Mouse (Mus musculus) lung, embryonic 14.5 days (tissue): Measurements from ENCODE around the gene H2afy. TPM values are rescaled to one million over a fixed set of nuclear protein-coding genes. Genes with fewer than 3 reads are reported as not detected.
A peak's percentile ranks its signal among the peaks of the same experiment; 100 is the strongest.
"Not testable (repeated sequence)": the region's sequence is repeated elsewhere in the genome, so short reads cannot be mapped to it uniquely, and the experiment has no call there.

Experiments
- ATAC-seq: fragments of 200-750 bp; cut with Nextera tagmentation; 2 replicates; pipeline ENCODE4 v1.8.0; 2017; ENCODE audit warnings: mild to moderate bottlenecking, moderate TSS enrichment, moderate library complexity; ENCODE audit not compliant: insufficient read depth
- DNase-seq: peaks from one replicate; pipeline ENCODE4 v3.0.0-alpha.2; 2015
- H3K27ac ChIP-seq: fragments of 300-500 bp; sonication (generic); 2 replicates; pipeline ENCODE4 v1.5.1; 2014; ENCODE audit warnings: low read depth, mild to moderate bottlenecking, moderate library complexity
- H3K27me3 ChIP-seq: fragments of 300-500 bp; sonication (generic); 2 replicates; pipeline ENCODE4 v1.6.1; 2014; ENCODE audit warnings: low read length, control low read depth; ENCODE audit not compliant: insufficient read depth
- H3K36me3 ChIP-seq: fragments of 300-500 bp; sonication (generic); 2 replicates; pipeline ENCODE4 v1.6.1; 2014; ENCODE audit warnings: control low read depth; ENCODE audit not compliant: insufficient read depth
- H3K4me1 ChIP-seq: fragments of 300-500 bp; sonication (generic); 2 replicates; pipeline ENCODE4 v1.6.1; 2014; ENCODE audit warnings: antibody characterized with exemption, control low read depth; ENCODE audit not compliant: insufficient read depth
- H3K4me2 ChIP-seq: fragments of 300-500 bp; sonication (generic); 2 replicates; pipeline ENCODE4 v1.6.1; 2014; ENCODE audit warnings: mild to moderate bottlenecking
- H3K4me3 ChIP-seq: fragments of 300-500 bp; sonication (generic); 2 replicates; pipeline ENCODE4 v1.5.1; 2014; ENCODE audit warnings: low read depth, low read length
- H3K9ac ChIP-seq: fragments of 300-500 bp; sonication (generic); 2 replicates; pipeline ENCODE4 v1.6.1; 2014
- H3K9me3 ChIP-seq: fragments of 300-500 bp; sonication (generic); 2 replicates; pipeline ENCODE4 v1.6.1; 2016; ENCODE audit warnings: low read depth, low read length, control low read depth
- CTCF ChIP-seq: IDR thresholded peaks from 2 replicates; pipeline ENCODE4 v1.5.1; 2016; ENCODE audit warnings: antibody characterized with exemption, low read depth
- WGBS: fragments of 180-500 bp; shearing (Covaris S2); extraction: QIAGEN DNeasy Blood & Tissue Kit; methylation state at CpG from one replicate; pipeline ENCODE4 v1.1.7; 2014; 5-methylcytosine and 5-hydroxymethylcytosine counted together
- polyA plus RNA-seq: library from polyadenylated mRNA; unstranded; fragments of >200 nt; fragmentation: Nextera tagmentation; extraction: Ambion mirVana; gene quantifications from 2 replicates; pipeline ENCODE4 v1.2.1, GENCODE M21; 2014

H2afy gene
- polyA plus RNA-seq, 1 experiment from 2014 or later, result 377 TPM

- no peaks in the 10 kb centered on the region for H3K27me3 ChIP-seq
- TF ChIP-seq CTCF, result no peak
- H3K4me1 ChIP-seq, result no peaks in the 10 kb centered on the region
- 36% methylated on average over 10 of the region's 10 CpGs for WGBS
- no peak overlapping the region for H3K9ac ChIP-seq
- H3K4me3 ChIP-seq, result no peak overlapping the region
- H3K27ac ChIP-seq, result no peak overlapping the region
- H3K9me3 ChIP-seq, result no peaks in the 10 kb centered on the region
- DNase-seq (no peak), ATAC-seq (no peak)
- H3K4me2 ChIP-seq, result no peak overlapping the region
- H3K36me3 ChIP-seq, result no peaks in the 10 kb centered on the region
Measured at GRCm38 (mm10) chr13:56039610-56040371, 96.4 kb downstream of the H2afy start.

- ATAC-seq (no peak), DNase-seq (no peak)
- TF ChIP-seq CTCF, result no peak
- Histone ChIP-seq H3K27ac (no peak overlapping the region), H3K4me1 (no peaks in the 10 kb centered on the region), H3K4me3 (no peak overlapping the region), H3K27me3 (0 out of 2 replicates have a peak, but pooled peaks cover 2% of the 10 kb centered on the region), H3K36me3 (no peaks in the 10 kb centered on the region), H3K9ac (no peak overlapping the region), H3K4me2 (no peak overlapping the region), H3K9me3 (no peaks in the 10 kb centered on the region)
- 72% methylated on average over 4 of the region's 4 CpGs for WGBS
Measured at GRCm38 (mm10) chr13:56029006-56029405, 107.2 kb downstream of the H2afy start.

GRCm38 (mm10) chr13:56027996-56028395 lies 108.2 kb downstream of the H2afy start:
- not testable (repeated sequence) for H3K9me3 ChIP-seq, H3K4me2 ChIP-seq, ATAC-seq, H3K4me1 ChIP-seq, H3K4me3 ChIP-seq, DNase-seq, H3K9ac ChIP-seq, H3K27me3 ChIP-seq, H3K36me3 ChIP-seq, H3K27ac ChIP-seq
- WGBS, result 78% methylated on average over 5 of the region's 5 CpGs

GRCm38 (mm10) chr13:56026623-56027022 lies 109.5 kb downstream of the H2afy start:
- ATAC-seq, result no peak
- Histone ChIP-seq H3K9ac (no peak overlapping the region), H3K4me3 (no peak overlapping the region), H3K9me3 (no peaks in the 10 kb centered on the region), H3K27me3 (peaks cover 7% of the 10 kb centered on the region; the same call in 1 of the 2 replicates), H3K4me1 (no peaks in the 10 kb centered on the region), H3K36me3 (no peaks in the 10 kb centered on the region), H3K27ac (no peak overlapping the region), H3K4me2 (no peak overlapping the region)
- 33% methylated on average over 5 of the region's 5 CpGs for WGBS
- no peak for TF ChIP-seq CTCF
- peak; percentile 33 for DNase-seq

- WGBS, result 65% methylated on average over 7 of the region's 7 CpGs
- ATAC-seq, result no peak
Measured at GRCm38 (mm10) chr13:56026026-56026425, 110.1 kb downstream of the H2afy start.

GRCm38 (mm10) chr13:56025027-56025410 lies 111.1 kb downstream of the H2afy start:
- Histone ChIP-seq H3K4me2 (peak overlapping the region; percentile 49), H3K27me3 (peaks cover 13% of the 10 kb centered on the region; the same call in 1 of the 2 replicates), H3K36me3 (no peaks in the 10 kb centered on the region), H3K4me1 (no peaks in the 10 kb centered on the region), H3K4me3 (0 out of 2 replicates have a peak overlapping the region, but pooled peaks have one; percentile 6), H3K27ac (no peak overlapping the region), H3K9me3 (no peaks in the 10 kb centered on the region), H3K9ac (no peak overlapping the region)
- no peak for TF ChIP-seq CTCF
- ATAC-seq, result peak; percentile 36; the same call in 1 of the 2 replicates
- 22% methylated on average over 14 of the region's 14 CpGs for WGBS
- no peak for DNase-seq

More at GRCm38 (mm10) chr13:56026026-56026425, 110.1 kb downstream of the H2afy start:
- DNase-seq, result no peak
- Histone ChIP-seq H3K4me1 (no peaks in the 10 kb centered on the region), H3K36me3 (no peaks in the 10 kb centered on the region), H3K27ac (no peak overlapping the region), H3K9ac (no peak overlapping the region), H3K9me3 (no peaks in the 10 kb centered on the region), H3K27me3 (peaks cover 13% of the 10 kb centered on the region; the same call in 1 of the 2 replicates), H3K4me2 (no peak overlapping the region), H3K4me3 (no peak overlapping the region)
- no peak for TF ChIP-seq CTCF

GRCm38 (mm10) chr13:56024410-56025026 lies 111.6 kb downstream of the H2afy start:
- no peaks in the 10 kb centered on the region for H3K9me3 ChIP-seq
- peak; percentile 71 for ATAC-seq
- DNase-seq, result peak; percentile 83
- no peak overlapping the region for H3K27ac ChIP-seq
- H3K4me1 ChIP-seq, result no peaks in the 10 kb centered on the region
- 16% methylated on average over 14 of the region's 14 CpGs for WGBS
- TF ChIP-seq CTCF, result no peak
- 0 out of 2 replicates have a peak overlapping the region, but pooled peaks have one; percentile 6 for H3K4me3 ChIP-seq
- H3K36me3 ChIP-seq, result no peaks in the 10 kb centered on the region
- no peak overlapping the region for H3K9ac ChIP-seq
- H3K27me3 ChIP-seq, result peaks cover 13% of the 10 kb centered on the region; the same call in 1 of the 2 replicates
- H3K4me2 ChIP-seq, result peak overlapping the region; percentile 49

Other genes with a start within 250 kb of the H2afy start
- 0.85 and 1.0 TPM in 2 replicates for gene Tifab, start 42.5 kb upstream of the H2afy start, polyA plus RNA-seq
- gene Neurog1, start 115.8 kb upstream of the H2afy start, polyA plus RNA-seq, result not detected in 2 replicates
- gene Cxcl14, start 160.2 kb upstream of the H2afy start, polyA plus RNA-seq, result 9.0 and 9.8 TPM in 2 replicates